Mouse (Mus musculus) forebrain, postnatal 0 days (tissue): ENCODE results near the gene Gm21885. TPM values are rescaled to one million over a fixed set of nuclear protein-coding genes. Genes with fewer than 3 reads are reported as not detected.

Experiments
- ATAC-seq: fragments of 200-750 bp; cut with Nextera tagmentation; 2 replicates; pipeline ENCODE4 v1.8.0; 2017; ENCODE audit warnings: mild to moderate bottlenecking, moderate library complexity
- DNase-seq: peaks from one replicate; pipeline ENCODE4 v3.0.0-alpha.2; 2015
- H3K27ac ChIP-seq: fragments of 300-500 bp; sonication (generic); 2 replicates; pipeline ENCODE4 v1.5.1; 2014; ENCODE audit warnings: low read depth, mild to moderate bottlenecking, antibody characterized with exemption, low read length, moderate library complexity, mixed read lengths
- H3K27me3 ChIP-seq: fragments of 300-500 bp; sonication (generic); 2 replicates; pipeline ENCODE4 v1.6.1; 2014; ENCODE audit warnings: mild to moderate bottlenecking, low read length, mixed read lengths; ENCODE audit not compliant: insufficient read depth
- H3K36me3 ChIP-seq: fragments of 300-500 bp; sonication (generic); 2 replicates; pipeline ENCODE4 v1.6.1; 2014; ENCODE audit warnings: mild to moderate bottlenecking, moderate library complexity; ENCODE audit not compliant: insufficient read depth
- H3K4me1 ChIP-seq: fragments of 300-500 bp; sonication (generic); 2 replicates; pipeline ENCODE4 v1.6.1; 2014; ENCODE audit warnings: antibody characterized with exemption; ENCODE audit not compliant: insufficient read depth
- H3K4me2 ChIP-seq: fragments of 300-500 bp; sonication (generic); 2 replicates; pipeline ENCODE4 v1.6.1; 2014; ENCODE audit warnings: low read depth, mild to moderate bottlenecking, moderate library complexity
- H3K4me3 ChIP-seq: fragments of 300-500 bp; sonication (generic); 2 replicates; pipeline ENCODE4 v1.5.1; 2014; ENCODE audit warnings: low read depth, low read length, mixed read lengths
- H3K9ac ChIP-seq: fragments of 300-500 bp; sonication (generic); 2 replicates; pipeline ENCODE4 v1.6.1; 2014; ENCODE audit warnings: mild to moderate bottlenecking
- H3K9me3 ChIP-seq: fragments of 300-500 bp; sonication (generic); 2 replicates; pipeline ENCODE4 v1.6.1; 2016; ENCODE audit warnings: low read length
- CTCF ChIP-seq: sonication (generic); IDR thresholded peaks from 2 replicates; pipeline ENCODE4 v1.5.1; 2016; ENCODE audit warnings: antibody characterized with exemption, control low read depth, low read depth
- WGBS: fragments of 180-500 bp; shearing (Covaris S2); extraction: QIAGEN DNeasy Blood & Tissue Kit; methylation state at CpG from one replicate; pipeline ENCODE4 v1.1.7; 2014; 5-methylcytosine and 5-hydroxymethylcytosine counted together
- polyA plus RNA-seq: library from polyadenylated mRNA; unstranded; fragments of >200 nt; fragmentation: Nextera tagmentation; extraction: Ambion mirVana; gene quantifications from 2 replicates; pipeline ENCODE4 v1.2.1, GENCODE M21; 2015
- total RNA-seq: library from RNA; depleted of rRNA; stranded (reverse); fragments of >200 nt; gene quantifications from 2 replicates; pipeline ENCODE4 v1.2.3, GENCODE M21; 2014

Gm21885 gene
- total and polyA plus RNA-seq, 2 experiments from 2014 or later, result not detected

DNA sequence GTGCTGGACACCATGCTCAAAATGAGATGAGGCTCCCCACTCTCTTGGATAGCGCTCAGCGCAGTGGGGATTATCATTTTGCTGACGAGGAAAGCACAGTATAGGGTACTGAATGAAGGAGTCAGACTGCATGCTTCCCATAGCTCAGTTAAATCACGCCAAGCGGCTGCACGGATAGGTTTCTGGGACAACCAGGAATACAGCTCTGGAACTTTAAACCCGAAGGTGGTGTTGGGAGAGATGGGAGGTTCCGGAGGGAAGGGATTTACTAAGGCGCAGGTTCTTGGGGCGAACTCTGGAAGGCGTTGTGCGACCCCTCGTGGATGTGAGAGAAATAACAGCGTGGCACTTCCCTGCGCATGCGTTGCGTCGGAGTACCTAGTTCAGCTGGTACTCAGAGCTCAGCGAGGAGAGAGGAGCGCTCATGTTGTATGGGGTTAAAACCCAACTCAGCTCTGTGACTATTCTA is 4.8 kb upstream of the Gm21885 start:
- peak; percentile 92 for ATAC-seq
- Histone ChIP-seq H3K27me3 (no peaks in the 10 kb centered on the region), H3K36me3 (no peaks in the 10 kb centered on the region), H3K9ac (peak overlapping the region; percentile 43), H3K9me3 (no peaks in the 10 kb centered on the region), H3K4me1 (peaks cover 16% of the 10 kb centered on the region; the same call in 1 of the 2 replicates), H3K27ac (no peak overlapping the region), H3K4me2 (peak overlapping the region; percentile 50), H3K4me3 (peak overlapping the region; percentile 30)
- TF ChIP-seq CTCF, result peak; percentile 97
- WGBS, result 4% methylated on average over 20 of the region's 20 CpGs
- DNase-seq, result peak; percentile 98

- 46% methylated on average over 5 of the region's 5 CpGs for WGBS
- H3K9me3 ChIP-seq, result no peaks in the 10 kb centered on the region
- no peak for TF ChIP-seq CTCF
- H3K4me1 ChIP-seq, result 0 out of 2 replicates have a peak, but pooled peaks cover 6% of the 10 kb centered on the region
- no peak overlapping the region for H3K4me2 ChIP-seq
- 0 out of 2 replicates have a peak overlapping the region, but pooled peaks have one; percentile 0 for H3K27ac ChIP-seq
- no peaks in the 10 kb centered on the region for H3K27me3 ChIP-seq
- H3K4me3 ChIP-seq, result no peak overlapping the region
- peaks cover 16% of the 10 kb centered on the region; the same call in 1 of the 2 replicates for H3K36me3 ChIP-seq
- no peak for DNase-seq
- no peak overlapping the region for H3K9ac ChIP-seq
- no peak for ATAC-seq
These were observed 618 bp downstream of the Gm21885 start for GRCm38 (mm10) chr11:94282291-94282690.

DNA sequence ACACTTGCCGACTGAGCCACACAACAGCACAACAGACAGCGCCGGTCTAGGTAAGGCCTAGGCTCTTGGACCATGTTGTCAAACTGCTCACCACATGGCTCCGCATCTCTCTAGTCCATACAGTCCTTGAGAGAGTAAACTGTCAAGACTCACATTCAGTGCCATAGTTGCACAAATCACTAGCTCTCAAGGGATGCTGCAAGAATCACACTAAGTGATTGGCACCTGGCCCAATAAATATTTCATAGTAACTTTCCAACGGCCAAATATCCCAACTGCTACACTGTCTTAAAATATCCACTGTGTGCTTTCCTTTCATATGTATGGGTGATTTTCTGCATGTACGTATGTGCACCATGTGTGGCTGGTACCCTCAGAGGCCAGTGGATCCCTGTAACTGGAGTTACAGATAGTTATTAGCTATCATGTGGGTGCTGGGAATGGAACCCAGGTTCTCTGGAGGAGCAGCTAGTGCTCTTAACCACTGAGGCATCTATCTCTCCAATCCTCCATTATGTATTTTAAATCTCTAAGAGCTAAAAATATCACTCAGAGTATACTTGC is 1.9 kb downstream of the Gm21885 start:
- no peak for ATAC-seq

GRCm38 (mm10) chr11:94285886-94286574 is 4.4 kb downstream of the Gm21885 start:
- Histone ChIP-seq H3K27ac (no peak overlapping the region), H3K9me3 (no peaks in the 10 kb centered on the region), H3K4me3 (no peak overlapping the region), H3K9ac (no peak overlapping the region), H3K4me2 (no peak overlapping the region), H3K36me3 (peaks cover 46% of the 10 kb centered on the region), H3K4me1 (no peaks in the 10 kb centered on the region), H3K27me3 (no peaks in the 10 kb centered on the region)
- DNase-seq (no peak), ATAC-seq (peak; percentile 47; the same call in 1 of the 2 replicates)
- TF ChIP-seq CTCF, result no peak
- WGBS, result 87% methylated on average over 11 of the region's 11 CpGs

More for the DNA sequence above, 1.9 kb downstream of the Gm21885 start:
- H3K4me1 ChIP-seq, result 0 out of 2 replicates have a peak, but pooled peaks cover 3% of the 10 kb centered on the region
- H3K4me2 ChIP-seq, result no peak overlapping the region
- no peak overlapping the region for H3K27ac ChIP-seq
- H3K36me3 ChIP-seq, result peaks cover 27% of the 10 kb centered on the region
- no peaks in the 10 kb centered on the region for H3K9me3 ChIP-seq
- WGBS, result 88% methylated on average over 6 of the region's 6 CpGs
- no peak overlapping the region for H3K4me3 ChIP-seq
- DNase-seq, result no peak
- H3K27me3 ChIP-seq, result no peaks in the 10 kb centered on the region
- H3K9ac ChIP-seq, result no peak overlapping the region
- no peak for TF ChIP-seq CTCF

GRCm38 (mm10) chr11:94287105-94287504 is 5.4 kb downstream of the Gm21885 start:
- no peak overlapping the region for H3K4me3 ChIP-seq
- no peaks in the 10 kb centered on the region for H3K9me3 ChIP-seq
- H3K9ac ChIP-seq, result no peak overlapping the region
- ATAC-seq, result peak; percentile 26
- no peak for TF ChIP-seq CTCF
- no peak for DNase-seq
- no peaks in the 10 kb centered on the region for H3K27me3 ChIP-seq
- WGBS, result 88% methylated on average over 5 of the region's 5 CpGs
- H3K4me1 ChIP-seq, result no peaks in the 10 kb centered on the region
- peaks cover 53% of the 10 kb centered on the region for H3K36me3 ChIP-seq
- H3K4me2 ChIP-seq, result no peak overlapping the region
- no peak overlapping the region for H3K27ac ChIP-seq

DNA sequence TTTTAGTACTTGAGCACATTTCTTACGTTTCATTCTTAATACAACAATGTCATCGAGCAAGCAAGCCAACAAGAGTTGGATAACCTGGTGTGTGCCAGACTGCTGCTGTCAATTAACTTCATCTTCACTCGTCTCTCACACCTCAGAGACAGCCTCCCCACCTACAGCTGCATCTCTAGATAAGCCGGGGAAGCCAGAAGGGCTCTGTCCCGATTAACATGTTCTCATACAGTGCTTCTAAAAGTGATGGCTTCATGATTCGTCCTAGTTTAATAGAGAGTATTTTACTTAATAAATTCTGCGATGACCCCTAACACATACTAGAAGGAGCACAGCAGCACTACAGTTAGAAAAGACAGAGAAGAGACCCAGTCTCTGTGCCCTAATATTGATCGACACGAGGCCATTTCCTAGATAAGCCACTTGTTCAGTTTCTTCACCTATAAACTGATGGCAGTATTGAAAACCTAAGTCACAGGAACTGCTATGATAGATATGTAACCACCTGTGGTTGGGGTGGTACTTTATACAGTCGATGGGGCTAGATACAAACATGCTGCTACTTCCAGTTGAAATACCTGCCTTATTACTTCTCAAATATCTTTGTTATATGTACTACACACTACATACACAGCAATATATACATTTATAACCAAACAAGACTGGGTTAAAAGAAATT is 8.5 kb downstream of the Gm21885 start:
- Histone ChIP-seq H3K27me3 (no peaks in the 10 kb centered on the region), H3K9me3 (no peaks in the 10 kb centered on the region), H3K4me3 (no peak overlapping the region), H3K9ac (no peak overlapping the region), H3K4me2 (no peak overlapping the region), H3K36me3 (peaks cover 69% of the 10 kb centered on the region), H3K27ac (no peak overlapping the region), H3K4me1 (no peaks in the 10 kb centered on the region)
- 82% methylated on average over 10 of the region's 10 CpGs for WGBS
- no peak for DNase-seq
- TF ChIP-seq CTCF, result no peak
- no peak for ATAC-seq
